Mouse (Mus musculus): ENCODE measurements around the gene Pigc. TPM values are rescaled to one million over a fixed set of nuclear protein-coding genes. Genes with fewer than 3 reads are reported as not detected.

Gene Pigc
- total RNA-seq, 4 experiments from 2014 or later, result 11.2 to 18.9 (median 14.7) TPM

DNA sequence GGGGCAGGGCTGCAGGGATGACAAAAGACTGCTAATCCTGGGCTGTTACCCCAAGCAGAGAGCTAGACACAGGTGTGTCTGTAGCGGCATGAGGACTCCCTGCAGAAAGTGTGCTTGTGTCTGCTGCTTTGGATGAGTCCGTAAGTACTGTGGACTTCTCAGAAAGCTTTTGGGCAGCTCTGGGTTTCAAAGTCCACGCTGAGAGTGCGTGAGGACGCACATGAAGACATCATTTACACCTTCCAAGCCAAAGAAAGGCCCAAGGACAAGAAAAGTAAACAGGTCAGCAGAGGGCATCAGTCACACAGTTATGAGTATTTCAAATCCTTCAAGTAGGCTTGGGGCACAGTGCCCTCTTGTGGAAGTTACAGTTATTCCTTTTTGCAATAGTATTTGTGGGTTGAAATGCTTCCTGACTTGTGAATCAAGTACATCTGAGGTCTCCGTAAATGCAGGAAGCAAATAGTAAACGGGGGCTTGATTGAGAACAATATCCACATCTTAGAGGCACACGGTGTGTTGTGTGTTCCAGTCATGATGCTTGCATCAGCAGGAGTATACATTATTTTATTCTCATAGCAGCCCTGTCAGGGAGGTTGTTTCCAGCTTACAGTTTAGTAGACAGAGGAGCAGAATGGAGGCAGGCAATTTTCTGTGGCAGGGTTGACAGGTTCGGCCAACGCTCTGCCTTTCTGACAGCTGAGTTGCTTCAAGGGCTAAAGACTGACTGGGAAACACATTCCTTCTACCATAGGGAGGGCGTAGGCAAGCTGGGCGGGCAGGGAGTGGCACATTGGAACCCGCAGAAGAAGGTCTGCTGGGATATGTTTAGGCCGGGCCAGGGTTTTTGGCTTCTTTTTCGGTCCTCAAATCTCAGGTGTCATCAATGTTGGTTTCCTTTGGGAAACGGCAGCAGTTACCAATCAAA, 7.5 kb downstream of the Pigc start:
- peak in 1 of 2 experiments; percentile 52 for DNase-seq (ENCODE audit: low spot score in 2 of 2)

GRCm38 (mm10) chr1:161977331-161977730, 8.3 kb downstream of the Pigc start:
- no peak for DNase-seq (ENCODE audit: low spot score in 2 of 2)

DNA sequence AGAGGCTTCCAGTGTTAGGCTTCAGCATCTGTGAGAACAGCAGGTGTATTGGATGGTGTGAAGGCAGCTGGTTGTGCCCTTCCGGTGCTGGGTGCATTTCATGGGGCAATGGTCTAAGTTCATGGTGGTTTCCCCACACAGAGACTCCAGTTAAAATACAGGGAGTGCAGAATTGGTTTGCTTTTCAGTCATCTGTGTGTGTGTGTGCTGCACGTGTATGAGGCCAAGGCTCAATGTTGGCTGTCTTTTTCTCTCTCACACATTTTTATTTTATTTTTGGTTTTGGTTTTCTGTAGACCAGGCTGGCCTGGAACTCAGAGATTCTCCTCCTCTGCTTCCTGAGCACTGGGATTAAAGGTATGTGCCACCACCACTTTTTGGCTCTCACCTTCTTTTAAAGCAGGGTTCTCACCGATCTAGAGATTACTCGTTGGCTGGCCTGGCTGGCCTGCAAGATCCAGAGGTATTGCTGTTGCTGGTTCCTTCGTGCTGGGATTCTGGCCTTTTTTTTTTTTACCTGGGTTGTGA, 9.3 kb downstream of the Pigc start:
- no peak for DNase-seq (ENCODE audit: low spot score in 2 of 2)

DNA sequence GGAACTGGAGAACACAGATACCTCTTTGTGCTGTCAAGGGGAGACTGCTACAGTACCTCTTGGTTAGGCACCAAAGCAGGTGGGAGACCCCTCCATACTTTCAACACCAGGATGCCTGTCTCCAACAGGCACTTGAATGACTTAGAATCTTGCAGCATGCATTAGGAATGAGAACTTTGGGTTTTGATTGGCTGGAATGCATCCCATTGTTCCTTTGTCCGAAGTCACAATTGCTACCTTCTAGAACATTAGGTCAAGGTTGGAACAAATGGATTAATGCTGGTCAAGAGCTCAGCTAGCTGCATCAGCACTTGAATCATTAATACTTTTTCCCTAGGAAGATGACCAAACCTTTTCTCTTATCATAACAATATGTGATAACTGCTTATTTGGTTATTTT, 10.6 kb downstream of the Pigc start, which contains the start of gene 4930558K02Rik:
4930558K02Rik (minus strand) TSS at position 101 of the 400 bp plus-strand sequence.
- no peak for DNase-seq (ENCODE audit: low spot score in 2 of 2)

DNA sequence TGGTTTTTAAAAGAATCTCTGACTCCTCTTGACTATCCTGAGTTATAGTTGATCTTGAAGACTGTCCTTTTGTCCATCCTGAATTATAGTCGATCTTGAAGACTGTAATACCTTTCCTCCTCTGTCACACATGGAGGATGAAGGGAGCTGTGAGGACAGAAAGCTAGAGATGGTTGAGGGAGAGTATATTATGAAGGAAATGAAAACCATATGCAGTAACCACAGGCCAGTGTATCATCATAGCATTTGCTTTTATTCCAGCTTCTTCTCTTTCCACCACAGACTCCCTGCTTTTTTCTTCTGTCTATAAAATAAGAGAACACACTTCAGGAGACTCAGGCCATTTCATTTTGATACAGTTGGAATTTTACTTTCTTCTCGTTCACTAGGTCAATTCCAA, 11.1 kb downstream of the Pigc start:
- DNase-seq (ENCODE audit: low spot score in 2 of 2), result no peak

DNA sequence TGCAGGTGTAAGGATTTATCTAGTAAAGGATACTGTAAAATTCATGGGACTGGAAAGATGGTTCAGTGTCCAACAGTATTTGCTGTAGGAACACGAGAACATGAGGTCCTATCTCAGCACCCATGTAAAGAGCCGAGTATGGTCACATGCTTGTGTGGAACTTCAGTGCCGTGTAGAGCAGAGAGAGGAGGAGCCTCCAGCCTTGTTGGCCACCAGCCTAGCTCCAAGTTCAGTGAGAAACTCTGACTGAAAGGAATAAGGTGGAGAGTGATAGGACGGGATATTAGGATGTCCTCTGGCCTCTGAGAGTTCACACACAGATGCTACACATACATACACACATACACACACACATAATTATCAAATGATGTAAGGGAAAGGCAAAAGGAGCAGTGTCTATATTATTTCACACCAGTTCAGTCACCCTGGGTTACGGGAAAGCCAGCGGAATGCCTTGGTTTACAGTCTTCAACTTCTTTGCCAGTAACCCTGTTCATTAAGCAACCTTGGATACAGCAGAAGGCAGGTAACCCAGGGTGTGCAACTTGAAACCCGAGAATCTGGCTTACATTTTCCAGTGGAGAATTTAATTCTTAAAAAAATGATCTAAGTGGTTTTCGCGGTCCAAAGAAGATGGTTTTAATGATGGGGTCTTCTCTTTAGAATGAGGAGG, 11.8 kb downstream of the Pigc start:
- DNase-seq (ENCODE audit: low spot score in 2 of 2), result no peak

GRCm38 (mm10) chr1:161983451-161983850, 14.5 kb downstream of the Pigc start:
- DNase-seq (ENCODE audit: low spot score in 2 of 2), result no peak

GRCm38 (mm10) chr1:161983979-161984566, 15.1 kb downstream of the Pigc start:
- DNase-seq (ENCODE audit: low spot score in 2 of 2), result no peak

- no peak for DNase-seq (ENCODE audit: low spot score in 2 of 2)
Measured at GRCm38 (mm10) chr1:161990684-161991578, 21.9 kb downstream of the Pigc start.

- no peak for DNase-seq (ENCODE audit: low spot score in 2 of 2)
Measured at GRCm38 (mm10) chr1:161991846-161992245, 22.9 kb downstream of the Pigc start.

- no peak for DNase-seq (ENCODE audit: low spot score in 2 of 2)
Measured at GRCm38 (mm10) chr1:161992389-161992788, 23.4 kb downstream of the Pigc start.

- no peak for DNase-seq (ENCODE audit: low spot score in 2 of 2)
Measured at GRCm38 (mm10) chr1:161998781-161999180, 29.8 kb downstream of the Pigc start.

DNA sequence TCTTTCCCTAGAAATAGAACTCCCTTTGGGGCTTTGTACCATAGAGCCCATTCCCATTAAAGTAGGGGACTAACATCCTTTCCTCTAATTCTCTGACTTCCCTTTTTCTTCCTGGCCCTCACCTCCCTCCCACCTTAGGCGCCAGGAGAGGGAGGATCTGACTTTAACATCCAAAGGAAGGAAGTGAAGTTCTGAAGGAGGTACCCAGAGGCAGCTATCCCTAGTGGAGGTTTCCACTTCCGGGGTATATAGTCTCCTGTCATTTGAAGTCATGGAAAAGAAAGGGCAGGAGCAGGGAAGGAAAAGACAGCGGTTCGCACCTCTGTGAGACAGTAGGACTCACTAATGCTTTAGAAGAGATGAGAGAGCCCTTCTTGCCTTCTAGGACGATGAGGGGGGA, 30.4 kb downstream of the Pigc start:
- no peak for DNase-seq (ENCODE audit: low spot score in 2 of 2)

DNA sequence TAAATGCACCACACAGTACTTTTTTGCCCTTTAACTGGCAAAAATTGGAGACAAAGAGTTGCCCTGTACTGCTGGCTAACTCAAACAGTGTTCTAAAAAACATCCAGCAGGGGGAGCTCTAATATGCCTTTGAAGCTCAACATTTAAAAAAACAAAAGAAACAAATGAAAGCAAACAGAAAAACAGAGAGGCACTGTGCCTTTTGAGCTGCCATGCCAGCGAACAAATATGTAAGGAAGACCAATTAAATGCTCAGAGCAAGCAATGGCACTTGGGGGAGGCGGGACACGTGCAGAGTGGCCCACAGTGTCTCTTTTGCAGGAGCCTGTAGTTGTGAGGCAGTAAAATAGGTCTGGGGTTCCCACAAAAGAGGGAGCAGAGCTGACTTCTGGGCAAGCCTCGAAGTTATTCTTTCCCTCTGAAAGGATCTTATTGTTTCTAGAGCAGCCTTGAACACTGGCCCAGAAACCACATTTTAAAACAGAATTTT, 30.9 kb downstream of the Pigc start:
- DNase-seq (ENCODE audit: low spot score in 2 of 2), result peak; percentile 57 to 83

GRCm38 (mm10) chr1:162001328-162001727, 32.3 kb downstream of the Pigc start:
- no peak for DNase-seq (ENCODE audit: low spot score in 2 of 2)

DNA sequence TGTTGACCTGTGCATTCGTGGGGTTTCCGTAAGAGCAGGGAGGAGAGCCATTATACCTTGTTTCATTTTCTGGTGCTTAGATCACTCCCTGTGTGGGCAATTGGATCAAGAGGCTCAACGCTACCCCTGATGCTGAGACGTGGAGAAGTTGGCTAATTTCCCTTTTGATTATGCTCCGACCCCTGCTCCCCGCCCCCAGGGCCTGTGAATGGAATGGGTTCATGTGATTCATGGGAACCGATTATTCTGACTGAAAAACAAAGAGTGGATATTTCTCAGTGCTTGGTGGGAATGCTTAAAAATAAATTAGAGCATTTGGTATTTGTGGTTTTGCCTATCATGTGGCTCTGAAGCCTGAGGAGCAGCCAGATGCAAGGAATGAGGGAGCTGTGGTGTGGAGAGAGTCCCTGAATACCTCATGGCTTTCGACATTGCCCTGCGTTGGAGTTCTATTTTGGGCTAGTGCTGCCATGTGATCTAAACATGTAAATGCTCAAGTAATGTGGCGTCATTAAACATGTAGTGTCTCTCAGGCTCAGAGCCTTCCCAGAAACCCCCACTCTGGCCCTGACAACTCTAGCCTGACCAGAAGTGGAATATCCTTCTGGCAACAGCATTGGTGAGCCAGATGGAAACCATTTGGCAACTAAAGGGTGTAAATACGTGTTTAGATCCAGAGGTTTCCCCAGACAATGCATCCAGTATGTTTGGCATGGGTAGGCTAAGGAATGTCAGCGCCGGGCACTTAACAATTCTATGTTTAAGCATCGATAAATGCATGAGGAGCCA, 34.9 kb downstream of the Pigc start:
- no peak for DNase-seq (ENCODE audit: low spot score in 2 of 2)

DNA sequence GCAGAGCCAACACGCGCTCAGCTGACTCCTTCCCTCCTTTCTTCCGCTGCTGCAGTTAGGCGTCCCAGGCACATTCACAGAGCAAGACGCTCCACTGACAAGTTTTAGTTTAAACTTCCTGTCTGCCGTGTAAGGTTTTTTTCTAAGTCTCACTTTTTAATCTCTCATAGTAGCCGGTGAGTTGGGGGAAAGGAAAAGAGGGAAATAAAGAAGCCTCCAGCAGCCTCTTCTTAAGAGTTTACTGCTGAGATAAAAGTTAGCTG, 35.5 kb downstream of the Pigc start:
- no peak for DNase-seq (ENCODE audit: low spot score in 2 of 2)

DNA sequence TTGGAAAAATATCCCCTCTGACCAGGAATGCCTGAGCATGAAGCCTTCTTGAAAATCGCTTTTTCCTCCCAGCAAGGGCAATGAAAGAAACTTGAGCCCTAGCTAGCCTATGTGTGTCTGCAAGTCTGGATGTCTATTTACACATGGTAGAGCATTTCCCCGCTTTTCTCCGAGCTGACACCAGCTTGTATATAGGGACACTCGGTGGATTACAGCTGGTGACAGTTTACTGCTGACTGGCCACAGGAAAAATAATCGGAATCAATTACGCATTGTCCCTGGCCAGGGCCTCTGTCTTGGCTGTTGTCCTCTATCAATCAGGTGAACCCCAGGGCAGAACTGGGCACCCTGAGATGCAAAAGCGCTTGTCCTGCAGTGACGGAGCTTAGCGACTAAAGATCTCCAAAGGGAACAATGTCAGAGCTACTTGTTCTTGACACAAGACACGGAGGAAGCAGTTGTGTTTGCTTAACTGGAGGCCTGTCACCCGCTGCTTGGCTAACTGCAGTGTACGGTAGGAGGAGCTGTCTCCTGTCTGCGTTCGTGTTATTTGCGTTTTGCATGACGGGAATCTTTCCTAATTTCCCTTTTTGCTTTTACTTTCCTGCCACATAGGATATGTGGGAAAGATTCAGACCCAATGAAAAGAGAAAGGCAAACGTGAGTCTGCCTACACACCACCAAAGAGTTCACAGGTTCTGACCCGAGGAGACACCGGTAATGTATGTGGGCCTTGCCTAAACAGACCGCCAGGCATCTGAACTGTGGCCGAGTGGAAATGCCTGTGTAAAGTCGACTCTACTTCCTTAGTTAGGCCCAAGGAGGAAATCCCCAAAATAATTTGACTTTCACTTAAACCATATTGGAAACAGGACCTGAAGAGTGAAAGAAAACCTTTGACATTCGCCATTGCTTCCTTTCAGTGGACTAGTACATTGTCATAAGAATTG, 36.1 kb downstream of the Pigc start:
- no peak for DNase-seq (ENCODE audit: low spot score in 2 of 2)

GRCm38 (mm10) chr1:162006109-162006508, 37.1 kb downstream of the Pigc start:
- DNase-seq (ENCODE audit: low spot score in 2 of 2), result no peak
